ENCODE assay signal across 8 mouse cellular contexts in the genomic region with DNA sequence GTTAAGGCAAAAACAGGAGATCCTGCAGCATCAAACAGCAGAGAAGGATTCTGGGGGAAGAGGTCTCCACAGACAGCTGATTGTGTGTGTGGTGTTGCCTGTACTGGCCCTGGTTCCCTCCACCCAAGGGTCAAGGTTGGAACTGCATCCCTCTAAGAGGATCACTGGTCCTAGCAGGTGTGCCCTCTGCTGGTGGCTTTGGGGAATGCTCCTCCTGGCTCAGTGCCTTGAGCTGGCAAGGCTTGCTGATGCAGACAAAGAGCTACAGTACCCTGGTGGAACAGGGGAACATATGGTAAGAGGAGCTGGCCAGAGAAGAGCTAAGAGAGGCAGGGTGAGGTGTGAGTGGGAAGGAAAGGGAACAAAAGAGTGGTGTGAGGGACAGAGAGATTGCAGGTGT. TPM values are rescaled to one million over a fixed set of nuclear protein-coding genes. Genes with fewer than 3 reads are reported as not detected.
DNase-seq lines count a peak whose midpoint lies in the region; ATAC-seq lines count a peak whose summit lies in the region.

No protein-coding gene starts in this region.

- peak; percentile 81 for DNase-seq in c-Kit-negative CD71-positive TER-119-positive erythroid progenitor cells, embryonic 14.5 days (ENCODE audit: low read depth, low spot score)
- DNase-seq in forebrain, embryonic 10.5 days (ENCODE audit: extremely low spot score, low spot score): peak; percentile 92
- peak; percentile 93 for DNase-seq in kidney, postnatal 14 days
- DNase-seq in neural tube, embryonic 11.5 days (ENCODE audit: low spot score): peak; percentile 94

- peaks cover 22% of the 10 kb centered on the region for H3K27me3 ChIP-seq in forebrain, embryonic 10.5 days (ENCODE audit: poor library complexity, severe bottlenecking)
- H3K27me3 ChIP-seq in heart, embryonic 15.5 days: peaks cover 6% of the 10 kb centered on the region; the same call in 1 of the 2 replicates
- peaks cover 43% of the 10 kb centered on the region for H3K27me3 ChIP-seq in liver, embryonic 12.5 days (replicated peaks)
- H3K27me3 ChIP-seq in neural tube, embryonic 11.5 days (ENCODE audit: control insufficient read depth, insufficient read depth, low read length): no peaks in the 10 kb centered on the region
- H3K27me3 ChIP-seq in stomach, embryonic 16.5 days (ENCODE audit: control insufficient read depth, insufficient read depth, low read length): no peaks in the 10 kb centered on the region

- no peaks in the 10 kb centered on the region for H3K9me3 ChIP-seq in forebrain, embryonic 10.5 days
- no peaks in the 10 kb centered on the region for H3K9me3 ChIP-seq in heart, embryonic 15.5 days (replicated peaks)
- H3K9me3 ChIP-seq in liver, embryonic 12.5 days (replicated peaks): no peaks in the 10 kb centered on the region
- no peaks in the 10 kb centered on the region for H3K9me3 ChIP-seq in neural tube, embryonic 11.5 days (ENCODE audit: control insufficient read depth, low read length)
- no peaks in the 10 kb centered on the region for H3K9me3 ChIP-seq in stomach, embryonic 16.5 days (replicated peaks; ENCODE audit: control insufficient read depth, low read length)

- H3K4me1 ChIP-seq in forebrain, embryonic 10.5 days: peaks cover 22% of the 10 kb centered on the region
- peaks cover 14% of the 10 kb centered on the region for H3K4me1 ChIP-seq in heart, embryonic 15.5 days (replicated peaks)
- peaks cover 35% of the 10 kb centered on the region for H3K4me1 ChIP-seq in liver, embryonic 12.5 days
- H3K4me1 ChIP-seq in neural tube, embryonic 11.5 days (ENCODE audit: control insufficient read depth, insufficient read depth, low read length): no peaks in the 10 kb centered on the region
- no peaks in the 10 kb centered on the region for H3K4me1 ChIP-seq in stomach, embryonic 16.5 days (ENCODE audit: control insufficient read depth, insufficient read depth, low read length)

- H3K27ac ChIP-seq in forebrain, embryonic 10.5 days: peak overlapping the region; percentile 70
- no peak overlapping the region for H3K27ac ChIP-seq in heart, embryonic 15.5 days
- H3K27ac ChIP-seq in liver, embryonic 12.5 days: no peak overlapping the region
- no peak overlapping the region for H3K27ac ChIP-seq in neural tube, embryonic 11.5 days (ENCODE audit: low read depth, low read length)
- no peak overlapping the region for H3K27ac ChIP-seq in stomach, embryonic 16.5 days (ENCODE audit: low read length)

- peak; percentile 84 for ATAC-seq in CD4-positive, CD25-positive, alpha-beta regulatory T cell, adult 4 months
- peak; percentile 62 for ATAC-seq in heart, embryonic 15.5 days (replicated peaks; ENCODE audit: insufficient number of reproducible peaks, insufficient read depth, low FRiP score, low read depth)
- ATAC-seq in liver, embryonic 12.5 days: peak; percentile 74
- ATAC-seq in neural tube, embryonic 11.5 days (ENCODE audit: insufficient read depth, low FRiP score, low TSS enrichment): peak; percentile 65
- ATAC-seq in stomach, embryonic 16.5 days (ENCODE audit: insufficient read depth, low FRiP score): peak; percentile 57; the same call in 1 of the 2 replicates

- no peak overlapping the region for H3K9ac ChIP-seq in heart, embryonic 15.5 days
- no peak overlapping the region for H3K9ac ChIP-seq in liver, embryonic 12.5 days
- 0 out of 2 replicates have a peak overlapping the region, but pooled peaks have one; percentile 1 for H3K9ac ChIP-seq in neural tube, embryonic 11.5 days (ENCODE audit: low read length)
- no peak overlapping the region for H3K9ac ChIP-seq in stomach, embryonic 16.5 days (ENCODE audit: low read length)

- H3K36me3 ChIP-seq in forebrain, embryonic 10.5 days (replicated peaks): 0 out of 2 replicates have a peak, but pooled peaks cover 2% of the 10 kb centered on the region
- no peaks in the 10 kb centered on the region; the same call in 1 of the 2 replicates for H3K36me3 ChIP-seq in heart, embryonic 15.5 days
- peaks cover 10% of the 10 kb centered on the region for H3K36me3 ChIP-seq in liver, embryonic 12.5 days
- no peaks in the 10 kb centered on the region for H3K36me3 ChIP-seq in neural tube, embryonic 11.5 days (ENCODE audit: control insufficient read depth, insufficient read depth, low read length)
- no peaks in the 10 kb centered on the region for H3K36me3 ChIP-seq in stomach, embryonic 16.5 days (ENCODE audit: control insufficient read depth, insufficient read depth, low read length)

- no peak overlapping the region for H3K4me3 ChIP-seq in forebrain, embryonic 10.5 days
- H3K4me3 ChIP-seq in heart, embryonic 15.5 days: no peak overlapping the region
- H3K4me3 ChIP-seq in liver, embryonic 12.5 days: no peak overlapping the region
- no peak overlapping the region for H3K4me3 ChIP-seq in neural tube, embryonic 11.5 days (ENCODE audit: low read depth, low read length)
- no peak overlapping the region for H3K4me3 ChIP-seq in stomach, embryonic 16.5 days (replicated peaks; ENCODE audit: low read length)

- no peak overlapping the region for H3K4me2 ChIP-seq in heart, embryonic 15.5 days
- no peak overlapping the region for H3K4me2 ChIP-seq in liver, embryonic 12.5 days
- H3K4me2 ChIP-seq in neural tube, embryonic 11.5 days (ENCODE audit: low read depth): no peak overlapping the region
- no peak overlapping the region for H3K4me2 ChIP-seq in stomach, embryonic 16.5 days (ENCODE audit: low read depth, low read length)

RNA-seq across cellular contexts. Expression of a gene that starts 6.2 kb away (rescaled TPM):
- not detected for polyA plus RNA-seq in CD4-positive, CD25-positive, alpha-beta regulatory T cell, adult 4 months (2017; shearing (Covaris generic))
- not detected in 2 replicates for polyA plus RNA-seq in forebrain, embryonic 10.5 days (2016; fragmentation: Nextera tagmentation; extraction: Ambion mirVana)
- polyA plus RNA-seq in heart, embryonic 15.5 days (2015; fragmentation: Nextera tagmentation; extraction: Ambion mirVana): not detected in 2 replicates
- not detected in 2 replicates for polyA plus RNA-seq in liver, embryonic 12.5 days (2016; fragmentation: Nextera tagmentation; extraction: Ambion mirVana)
- not detected in 2 replicates for polyA plus RNA-seq in neural tube, embryonic 11.5 days (2014; fragmentation: Nextera tagmentation; extraction: Ambion mirVana)
- not detected in 2 replicates for polyA plus RNA-seq in stomach, embryonic 16.5 days (2015; fragmentation: Nextera tagmentation; extraction: Ambion mirVana)

RNA-seq across cellular contexts. Expression of a gene that starts 11.2 kb away (rescaled TPM):
- 1 to 10 TPM; 1.1 to 3.5 TPM for polyA plus RNA-seq in CD4-positive, CD25-positive, alpha-beta regulatory T cell, adult 4 months (2017; shearing (Covaris generic))
- polyA plus RNA-seq in forebrain, embryonic 10.5 days (2016; fragmentation: Nextera tagmentation; extraction: Ambion mirVana): 9.2 and 10.5 TPM in 2 replicates
- polyA plus RNA-seq in heart, embryonic 15.5 days (2015; fragmentation: Nextera tagmentation; extraction: Ambion mirVana): 14.4 and 20.7 TPM in 2 replicates
- 40.0 and 40.2 TPM in 2 replicates for polyA plus RNA-seq in liver, embryonic 12.5 days (2016; fragmentation: Nextera tagmentation; extraction: Ambion mirVana)
- 28.8 and 29.1 TPM in 2 replicates for polyA plus RNA-seq in neural tube, embryonic 11.5 days (2014; fragmentation: Nextera tagmentation; extraction: Ambion mirVana)
- 4.8 and 5.1 TPM in 2 replicates for polyA plus RNA-seq in stomach, embryonic 16.5 days (2015; fragmentation: Nextera tagmentation; extraction: Ambion mirVana)

RNA-seq across cellular contexts. Expression of a gene that starts 34.4 kb away (rescaled TPM):
- polyA plus RNA-seq in CD4-positive, CD25-positive, alpha-beta regulatory T cell, adult 4 months (2017; shearing (Covaris generic)): 1 to 10 TPM; 3.3 to 4.3 TPM
- 3.5 and 4.0 TPM in 2 replicates for polyA plus RNA-seq in forebrain, embryonic 10.5 days (2016; fragmentation: Nextera tagmentation; extraction: Ambion mirVana)
- 6.7 and 10.4 TPM in 2 replicates for polyA plus RNA-seq in heart, embryonic 15.5 days (2015; fragmentation: Nextera tagmentation; extraction: Ambion mirVana)
- polyA plus RNA-seq in liver, embryonic 12.5 days (2016; fragmentation: Nextera tagmentation; extraction: Ambion mirVana): 8.0 and 8.5 TPM in 2 replicates
- polyA plus RNA-seq in neural tube, embryonic 11.5 days (2014; fragmentation: Nextera tagmentation; extraction: Ambion mirVana): 4.9 and 5.3 TPM in 2 replicates
- polyA plus RNA-seq in stomach, embryonic 16.5 days (2015; fragmentation: Nextera tagmentation; extraction: Ambion mirVana): 8.2 and 9.3 TPM in 2 replicates
